Mouse (Mus musculus): ENCODE measurements at regions not wholly inside any gene's neighbourhood (a gene's known extent, or its start where the extent isn't known, plus 50 kb on each side); places are given as distances from the start of the nearest gene placed in this dataset.

- H3K4me3 ChIP-seq (replicated peaks; ENCODE audit: low read depth, low read length) = no peak overlapping the region
- DNase-seq = no peak
- no peaks in the 10 kb centered on the region for H3K27me3 ChIP-seq (ENCODE audit: control insufficient read depth, insufficient read depth, low read length)
- no peaks in the 10 kb centered on the region for H3K9me3 ChIP-seq (ENCODE audit: control insufficient read depth, low read length)
- H3K27ac ChIP-seq (replicated peaks; ENCODE audit: low read depth, low read length) = no peak overlapping the region
- H3K4me2 ChIP-seq (ENCODE audit: low read length) = no peak overlapping the region
- peaks cover 9% of the 10 kb centered on the region; the same call in 1 of the 2 replicates for H3K4me1 ChIP-seq (ENCODE audit: control insufficient read depth, insufficient read depth, low read length)
- H3K36me3 ChIP-seq (ENCODE audit: control insufficient read depth, insufficient read depth, low read length) = no peaks in the 10 kb centered on the region
- WGBS = 91% methylated on average over 4 of the region's 4 CpGs
- ATAC-seq (ENCODE audit: low FRiP score, low TSS enrichment) = no peak
- no peak overlapping the region for H3K9ac ChIP-seq (replicated peaks; ENCODE audit: low read length)
These were observed 105.2 kb upstream of the Slc7a11 start for GRCm38 (mm10) chr3:50548568-50548967.

- DNase-seq (no peak), ATAC-seq (ENCODE audit: low FRiP score, low TSS enrichment) (no peak)
- Histone ChIP-seq H3K4me2 (ENCODE audit: low read length) (no peak overlapping the region), H3K4me1 (ENCODE audit: control insufficient read depth, insufficient read depth, low read length) (no peaks in the 10 kb centered on the region), H3K4me3 (replicated peaks; ENCODE audit: low read depth, low read length) (no peak overlapping the region), H3K9me3 (ENCODE audit: control insufficient read depth, low read length) (peaks cover 4% of the 10 kb centered on the region; the same call in 1 of the 2 replicates), H3K9ac (replicated peaks; ENCODE audit: low read length) (no peak overlapping the region), H3K27me3 (ENCODE audit: control insufficient read depth, insufficient read depth, low read length) (no peaks in the 10 kb centered on the region), H3K27ac (replicated peaks; ENCODE audit: low read depth, low read length) (no peak overlapping the region), H3K36me3 (ENCODE audit: control insufficient read depth, insufficient read depth, low read length) (no peaks in the 10 kb centered on the region)
- 24% methylated on average over 2 of the region's 2 CpGs for WGBS
These were observed 87.2 kb upstream of the Slc7a11 start for GRCm38 (mm10) chr3:50530654-50531053.

GRCm38 (mm10) chr3:50524006-50524405, 80.6 kb upstream of the Slc7a11 start:
- Histone ChIP-seq H3K27me3 (ENCODE audit: control insufficient read depth, insufficient read depth, low read length) (no peaks in the 10 kb centered on the region), H3K27ac (replicated peaks; ENCODE audit: low read depth, low read length) (no peak overlapping the region), H3K4me1 (ENCODE audit: control insufficient read depth, insufficient read depth, low read length) (no peaks in the 10 kb centered on the region), H3K9ac (replicated peaks; ENCODE audit: low read length) (no peak overlapping the region), H3K36me3 (ENCODE audit: control insufficient read depth, insufficient read depth, low read length) (no peaks in the 10 kb centered on the region), H3K4me3 (replicated peaks; ENCODE audit: low read depth, low read length) (no peak overlapping the region), H3K4me2 (ENCODE audit: low read length) (no peak overlapping the region), H3K9me3 (ENCODE audit: control insufficient read depth, low read length) (no peaks in the 10 kb centered on the region)
- WGBS = 92% methylated on average over 1 of the region's 1 CpGs
- no peak for DNase-seq
- ATAC-seq (ENCODE audit: low FRiP score, low TSS enrichment) = no peak

GRCm38 (mm10) chr3:50507211-50507610, 63.8 kb upstream of the Slc7a11 start:
- 91% methylated on average over 2 of the region's 2 CpGs for WGBS
- Histone ChIP-seq H3K27me3 (ENCODE audit: control insufficient read depth, insufficient read depth, low read length) (no peaks in the 10 kb centered on the region), H3K9me3 (ENCODE audit: control insufficient read depth, low read length) (no peaks in the 10 kb centered on the region), H3K9ac (replicated peaks; ENCODE audit: low read length) (no peak overlapping the region), H3K27ac (replicated peaks; ENCODE audit: low read depth, low read length) (no peak overlapping the region), H3K4me3 (replicated peaks; ENCODE audit: low read depth, low read length) (no peak overlapping the region), H3K4me2 (ENCODE audit: low read length) (no peak overlapping the region), H3K36me3 (ENCODE audit: control insufficient read depth, insufficient read depth, low read length) (no peaks in the 10 kb centered on the region), H3K4me1 (ENCODE audit: control insufficient read depth, insufficient read depth, low read length) (no peaks in the 10 kb centered on the region)
- no peak for ATAC-seq (ENCODE audit: low FRiP score, low TSS enrichment)
- DNase-seq = no peak

Data from midbrain, embryonic 14.5 days (tissue).